Mouse (Mus musculus): ENCODE results near the gene Stat4. TPM values are rescaled to one million over a fixed set of nuclear protein-coding genes. Genes with fewer than 3 reads are reported as not detected.

The Stat4 gene
- polyA plus RNA-seq (2014; fragmentation: Illumina TruSeq; extraction: RNeasy Lipid Tissue Mini Kit (QIAGEN cat#74804); ENCODE audit: low read depth, low replicate concordance): 5.9 TPM

DNA sequence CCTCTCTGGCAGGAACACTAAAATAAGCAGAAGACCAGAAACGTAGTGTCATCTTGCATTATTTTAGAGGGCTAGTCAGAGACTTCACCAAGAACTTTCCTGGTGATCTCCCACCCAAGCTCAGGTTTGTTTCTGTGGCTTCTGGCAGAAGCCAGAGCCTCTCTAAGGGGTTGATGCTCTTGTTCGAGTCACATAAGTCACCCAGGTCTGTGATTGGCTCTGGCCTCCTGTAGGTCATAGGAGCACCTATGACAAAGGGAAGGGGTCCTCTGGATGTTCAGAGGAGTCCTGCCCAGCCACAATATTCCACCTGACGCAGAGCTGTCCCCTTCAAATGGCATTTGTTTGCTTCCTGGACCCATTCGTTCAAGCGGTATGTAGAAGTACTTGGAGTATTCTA is at the start of gene Stat4:
Stat4 (plus strand) TSS at position 301 of the 400 bp plus-strand sequence.

DNA sequence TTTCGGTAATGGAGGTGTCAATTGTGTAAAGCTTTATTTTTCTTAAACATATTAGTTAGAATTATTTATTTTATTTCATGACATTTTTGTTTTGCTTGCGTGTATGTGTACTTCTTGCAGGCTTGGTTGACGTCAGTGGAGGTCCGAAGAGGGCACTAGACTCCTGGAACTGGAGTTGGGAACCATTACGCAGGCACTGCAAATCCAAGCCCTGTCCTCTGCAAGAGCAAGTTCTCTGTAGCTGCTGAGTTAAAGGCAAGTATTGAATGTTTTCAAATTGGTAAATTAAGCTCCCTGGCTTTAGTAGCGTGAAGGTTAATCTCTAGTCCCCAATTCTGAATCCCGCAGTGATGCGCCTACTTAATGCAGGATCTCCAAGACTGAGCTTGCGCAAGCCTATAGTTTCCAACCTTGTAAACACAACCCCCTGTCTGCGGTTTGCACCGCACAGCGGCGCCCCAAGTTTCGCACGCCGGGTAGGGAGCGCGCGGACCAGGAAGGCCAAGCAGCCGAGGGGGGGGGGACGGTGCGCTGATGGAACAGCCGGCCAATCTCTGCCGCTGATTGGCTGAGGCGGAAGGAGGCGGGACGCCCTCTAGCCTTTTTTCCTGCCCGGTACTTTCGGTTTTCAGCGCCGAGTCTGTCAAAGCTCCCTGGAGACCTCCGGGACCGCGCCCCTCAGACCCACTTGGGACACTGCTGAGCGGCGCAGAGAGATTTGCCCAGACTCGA is 132.1 kb downstream of the Stat4 start, which contains the start of gene Stat1:
Stat1 (plus strand) TSS at position 581 of the 732 bp plus-strand sequence.

Other genes with a start within 250 kb of the Stat4 start
- gene Myo1b, start 71.1 kb upstream of the Stat4 start, polyA plus RNA-seq (2014; fragmentation: Illumina TruSeq; extraction: RNeasy Lipid Tissue Mini Kit (QIAGEN cat#74804); ENCODE audit: low read depth, low replicate concordance): 38.7 TPM
- gene Stat1, start 132.3 kb downstream of the Stat4 start, polyA plus RNA-seq (2014; fragmentation: Illumina TruSeq; extraction: RNeasy Lipid Tissue Mini Kit (QIAGEN cat#74804); ENCODE audit: low read depth, low replicate concordance): 39.7 TPM
- 64.3 TPM for gene Gls, start 246.1 kb downstream of the Stat4 start, polyA plus RNA-seq (2014; fragmentation: Illumina TruSeq; extraction: RNeasy Lipid Tissue Mini Kit (QIAGEN cat#74804); ENCODE audit: low read depth, low replicate concordance)